Mouse (Mus musculus) erythroblast, adult 5-6 weeks (primary cell): ENCODE data around the gene Lingo1. TPM values are rescaled to one million over a fixed set of nuclear protein-coding genes. Genes with fewer than 3 reads are reported as not detected.

Source experiments
- ATAC-seq: replicated peaks from 2 replicates; pipeline ENCODE4 v1.8.0; 2016; ENCODE audit warnings: moderate number of reproducible peaks, mild to moderate bottlenecking, moderate TSS enrichment, inconsistent platforms; ENCODE audit not compliant: poor library complexity, low FRiP score, severe bottlenecking
- total RNA-seq, 2 experiments: library from RNA; stranded (forward) in 1 of 2; stranded (reverse) in 1 of 2; fragments of 150-400 nt in 1 of 2; fragments of 200-764, 138-1000 nt in 1 of 2; gene quantifications; 2 replicates each; pipeline versions ENCODE4 v1.2.3 to v1.2.4; 2015 to 2017; ENCODE audit warnings: low replicate concordance in 2 of 2

The Lingo1 gene
- total RNA-seq, 2 experiments from 2014 or later, result not detected

DNA sequence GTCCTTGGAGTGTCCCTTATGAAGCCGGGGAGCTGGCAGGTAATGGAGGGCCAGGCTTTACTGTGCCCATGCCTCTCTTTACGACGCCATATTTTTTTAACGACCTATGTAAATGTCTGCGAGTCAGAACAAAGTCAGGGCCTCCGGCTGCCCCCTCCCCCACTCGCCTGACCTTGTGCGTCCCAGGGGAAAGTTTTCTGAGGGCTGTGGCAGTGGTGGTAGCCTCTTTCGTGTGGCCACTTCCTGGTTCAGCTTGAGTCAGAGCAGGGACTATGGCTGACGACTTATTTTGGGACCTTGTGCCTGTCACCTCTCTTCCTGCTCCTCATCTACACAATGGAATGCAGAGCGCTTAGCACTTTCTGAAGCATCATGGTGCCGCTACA is 183.5 kb downstream of the Lingo1 start:
- ATAC-seq, result no peak

DNA sequence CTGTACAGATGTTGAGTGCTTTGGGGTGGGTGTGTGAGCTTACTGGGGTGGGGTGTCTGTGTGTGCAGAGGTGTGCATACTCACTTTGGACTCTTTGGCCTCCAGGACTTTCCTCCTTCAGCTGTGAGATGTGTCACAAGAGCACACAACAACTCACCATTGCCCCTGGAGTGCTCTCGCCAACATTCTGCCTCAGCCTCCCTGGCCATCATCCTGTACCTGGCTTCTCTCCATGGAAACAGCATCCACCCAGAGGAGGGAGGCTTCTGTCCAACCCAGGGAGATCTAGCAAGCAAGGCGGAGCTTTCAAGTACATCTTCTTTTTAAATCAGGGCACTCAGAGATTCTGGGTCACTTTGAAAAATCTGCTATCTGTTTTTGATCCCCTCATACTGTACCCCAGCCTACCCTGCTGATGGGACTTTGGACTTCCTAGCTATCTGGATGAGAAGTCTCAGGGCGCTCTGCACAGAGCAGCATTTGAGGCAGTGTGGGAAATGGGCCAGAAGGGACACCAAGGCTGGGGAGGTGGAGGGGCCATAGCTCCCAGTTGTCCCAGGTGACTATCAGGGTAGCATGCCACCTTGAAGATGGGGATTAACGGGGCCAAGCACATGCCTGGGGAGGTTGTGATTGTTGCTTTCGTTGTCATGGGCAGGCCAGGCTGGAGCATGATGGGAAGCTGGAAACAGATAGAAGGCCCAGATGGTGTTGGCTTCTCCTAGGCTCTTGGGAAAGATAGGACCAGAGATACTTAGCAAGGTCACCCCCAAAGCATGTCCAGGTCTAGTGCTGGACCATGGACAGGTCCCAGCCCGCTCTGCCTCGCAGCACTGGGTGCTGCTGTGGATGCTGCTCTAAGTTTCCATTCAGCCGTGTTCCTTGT is 184.1 kb downstream of the Lingo1 start:
- no peak for ATAC-seq

DNA sequence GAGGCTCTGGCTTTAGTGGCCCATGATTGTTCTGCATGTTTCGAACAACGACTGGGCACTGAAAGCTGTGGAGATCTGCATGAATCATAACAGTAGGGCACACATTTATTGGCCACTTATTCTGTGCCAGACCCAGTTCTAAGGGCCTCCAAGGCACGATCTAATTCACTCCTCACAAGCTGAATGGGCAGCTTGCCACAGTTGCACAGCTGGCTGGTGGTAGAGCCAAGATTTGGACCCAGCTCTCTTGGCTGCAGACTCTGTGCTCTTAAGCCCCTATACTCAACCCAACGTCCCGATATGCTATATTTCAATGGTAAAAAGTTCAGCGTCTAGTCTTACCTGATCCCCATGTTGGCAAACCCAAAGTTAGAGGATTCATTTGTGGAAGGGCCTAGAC is 185.3 kb downstream of the Lingo1 start:
- no peak for ATAC-seq

DNA sequence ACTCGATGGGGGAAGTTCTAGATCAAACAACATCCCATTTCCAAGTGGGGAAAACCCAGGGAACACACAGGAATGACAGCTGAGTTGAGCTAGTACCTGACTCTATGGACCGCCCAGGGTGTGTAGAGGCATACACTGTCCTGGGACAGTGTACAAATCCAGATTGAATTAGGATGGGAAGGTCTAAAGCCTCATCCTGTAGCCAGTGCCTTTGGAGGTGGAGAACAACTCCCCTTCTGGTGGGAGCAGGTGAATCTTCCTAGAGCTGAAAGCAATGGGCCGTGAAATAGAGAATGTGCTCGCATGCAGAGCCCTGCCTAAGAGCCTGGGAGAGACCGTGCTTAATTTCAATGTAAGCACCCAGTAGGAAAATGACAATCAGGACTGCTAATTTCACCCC is 185.8 kb downstream of the Lingo1 start:
- ATAC-seq, result no peak

GRCm38 (mm10) chr9:56609486-56609885 is 186.8 kb downstream of the Lingo1 start:
- no peak for ATAC-seq

- ATAC-seq, result no peak
These were observed 187.4 kb downstream of the Lingo1 start for GRCm38 (mm10) chr9:56608691-56609351.

DNA sequence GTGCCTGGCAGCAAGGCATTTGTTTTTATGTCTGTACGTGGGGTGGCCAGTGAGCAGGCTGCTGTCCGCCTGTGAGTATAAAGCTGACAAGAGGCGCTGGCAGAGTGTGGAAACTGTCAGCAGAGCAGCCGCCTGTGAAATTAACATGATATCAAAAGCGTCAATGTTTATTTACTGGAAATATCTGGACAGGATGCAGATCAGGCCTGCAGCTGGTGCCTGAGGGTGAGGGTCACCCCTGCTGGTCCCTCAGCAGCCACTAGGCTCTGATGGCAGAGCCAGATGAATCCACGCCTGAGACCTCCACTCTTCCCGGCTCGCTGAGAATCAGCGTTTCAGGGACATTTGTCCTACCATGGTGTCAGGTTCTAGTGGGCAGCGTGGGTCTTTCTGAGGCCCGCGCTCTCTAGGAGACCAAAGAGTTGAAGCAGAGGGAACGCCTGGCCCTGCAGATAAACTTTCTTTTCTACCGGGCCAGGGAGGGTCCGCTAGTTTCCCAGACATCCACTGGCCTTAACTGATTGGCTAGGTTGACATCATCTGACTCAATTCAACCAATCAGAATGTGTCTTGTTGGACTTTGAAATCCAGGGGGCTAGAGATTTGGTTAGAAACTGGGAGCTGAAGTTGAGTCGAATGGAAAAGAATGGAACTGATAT is 190.1 kb downstream of the Lingo1 start:
- ATAC-seq, result no peak

DNA sequence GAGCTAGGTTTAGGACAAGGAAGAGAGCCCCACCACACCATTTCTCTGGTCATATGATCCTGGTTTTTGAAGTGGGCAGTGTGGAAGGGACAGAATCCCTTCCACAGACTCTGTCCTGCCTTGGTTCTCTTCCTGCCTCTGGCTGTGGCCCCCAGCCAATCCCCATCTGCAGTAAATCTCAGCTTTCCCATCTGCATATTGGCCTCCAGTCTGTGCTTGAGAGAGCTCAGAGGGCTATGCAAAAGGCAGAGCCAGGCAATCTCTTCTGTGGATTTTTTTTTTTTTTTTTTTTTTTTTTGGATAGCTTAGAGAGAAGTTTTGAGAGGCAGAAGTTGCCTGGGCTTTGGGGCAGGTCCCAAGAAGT is 190.8 kb downstream of the Lingo1 start:
- ATAC-seq, result no peak

DNA sequence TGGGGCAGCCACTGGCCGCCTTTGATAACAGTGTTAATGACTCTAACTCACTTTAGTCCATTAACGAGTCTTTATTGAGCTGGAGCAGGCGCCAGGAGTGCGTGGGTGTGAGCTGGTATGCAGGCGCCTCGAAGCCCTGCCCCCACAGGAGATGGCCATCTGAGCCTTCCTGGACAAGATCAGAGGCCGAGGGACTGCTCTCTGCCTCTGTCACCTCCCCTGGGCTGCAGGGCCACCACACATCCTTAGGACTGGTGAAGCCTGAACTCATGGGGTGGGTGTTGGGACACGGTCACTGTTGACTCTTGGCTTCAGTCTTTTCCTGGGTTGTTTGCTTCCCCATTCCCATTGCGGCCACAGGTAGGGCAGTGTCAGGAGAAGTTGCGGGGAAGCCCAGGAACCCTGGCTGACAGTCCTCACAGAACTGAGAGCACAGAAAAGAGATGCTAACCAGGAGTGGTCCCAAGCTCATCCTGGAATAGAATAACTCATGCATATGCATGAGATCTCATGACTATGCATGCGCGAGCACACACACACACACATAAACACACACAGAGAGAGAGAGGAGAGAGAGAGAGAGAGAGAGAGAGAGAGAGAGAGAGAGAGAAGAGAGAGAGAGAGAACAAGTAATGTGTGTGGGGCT is 191.3 kb downstream of the Lingo1 start:
- no peak for ATAC-seq

DNA sequence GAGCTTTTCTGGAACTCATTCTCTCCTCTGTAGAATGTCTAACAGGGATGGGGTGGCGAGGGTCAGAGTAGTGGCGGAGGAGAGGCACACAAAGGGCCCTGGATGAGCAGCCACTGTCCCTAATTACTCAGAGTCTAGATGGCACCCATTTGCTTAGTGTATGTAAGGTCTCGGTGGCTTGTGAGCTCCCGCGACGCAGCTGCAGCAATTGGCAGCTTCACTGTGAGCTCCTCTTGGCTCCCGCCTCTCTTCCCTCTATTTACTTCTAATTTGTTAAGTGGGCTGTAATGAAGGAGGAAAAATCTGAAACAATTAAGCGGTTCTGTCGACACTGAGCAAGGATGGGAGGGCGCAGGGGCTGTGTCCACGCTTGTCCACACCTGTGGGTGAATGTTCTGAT is 195.6 kb downstream of the Lingo1 start:
- ATAC-seq, result no peak

DNA sequence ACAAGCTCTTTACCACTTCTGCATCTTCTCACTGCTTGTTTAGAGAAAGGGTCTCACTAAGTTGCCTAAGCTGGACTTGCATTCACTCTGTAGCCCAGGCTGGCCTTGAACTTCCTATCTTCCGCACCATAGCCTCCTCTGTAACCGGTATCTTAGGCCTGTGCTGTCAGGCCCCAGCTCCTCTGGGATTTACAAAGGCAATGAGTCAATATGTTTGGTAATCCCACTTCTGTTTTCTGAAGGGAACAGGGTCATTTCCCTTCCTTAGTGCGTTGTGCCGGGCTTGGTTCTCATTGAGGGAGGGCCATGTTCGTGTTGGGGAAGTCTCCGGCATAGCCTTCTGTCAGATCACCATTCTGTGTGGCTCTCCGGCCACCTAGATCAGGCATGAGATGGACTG is 203.6 kb downstream of the Lingo1 start:
- ATAC-seq, result no peak

GRCm38 (mm10) chr9:56591248-56591888 is 204.9 kb downstream of the Lingo1 start:
- no peak for ATAC-seq

- no peak for ATAC-seq
These were observed 206.5 kb downstream of the Lingo1 start for GRCm38 (mm10) chr9:56589762-56590161.

- ATAC-seq, result no peak
These were observed 212.2 kb downstream of the Lingo1 start for GRCm38 (mm10) chr9:56584043-56584424.

- ATAC-seq, result no peak
These were observed 212.9 kb downstream of the Lingo1 start for GRCm38 (mm10) chr9:56583139-56584042.

GRCm38 (mm10) chr9:56582628-56583027 is 213.6 kb downstream of the Lingo1 start:
- no peak for ATAC-seq

- no peak for ATAC-seq
These were observed 214.6 kb downstream of the Lingo1 start for GRCm38 (mm10) chr9:56581700-56582099.

DNA sequence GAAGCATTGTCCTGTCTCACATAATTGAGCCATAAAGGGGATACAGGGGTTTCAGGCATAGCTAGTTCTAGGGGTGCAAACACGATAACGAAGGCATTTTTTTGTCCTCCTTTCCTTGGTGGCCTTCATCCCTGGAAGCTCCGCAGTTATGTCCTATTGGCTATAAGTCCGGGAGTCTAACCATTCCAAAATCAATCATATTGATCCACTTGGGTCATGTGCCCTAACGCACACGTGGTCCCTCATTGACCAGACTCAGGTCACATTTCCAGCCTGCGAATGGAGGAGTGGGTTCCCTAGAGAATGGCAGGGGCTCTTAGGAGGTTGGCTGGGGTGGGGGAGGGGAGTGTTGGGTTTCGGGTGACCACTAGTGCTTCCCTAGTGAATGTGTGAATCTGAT is 215.3 kb downstream of the Lingo1 start:
- no peak for ATAC-seq

DNA sequence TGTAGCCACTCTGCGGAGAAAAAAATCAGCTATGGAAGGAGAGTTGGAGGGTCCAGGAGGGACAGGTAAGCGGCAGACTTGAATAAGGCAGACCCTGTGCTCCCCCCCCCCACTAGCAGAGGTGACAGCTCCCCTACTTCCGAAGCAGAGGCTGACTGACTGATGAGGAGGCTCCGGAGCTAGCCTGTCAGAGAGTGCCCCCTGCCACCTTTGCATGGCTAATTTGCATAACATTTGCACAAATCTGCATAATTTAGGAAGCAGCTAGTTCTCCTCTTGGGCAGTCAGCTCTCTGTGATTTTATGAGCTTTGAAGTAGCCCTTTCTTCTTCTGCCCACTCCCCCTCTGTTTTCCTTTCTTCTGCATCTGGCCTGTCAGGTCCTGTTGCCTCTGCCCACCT is 216.2 kb downstream of the Lingo1 start:
- no peak for ATAC-seq
